Mouse (Mus musculus): Measurements from ENCODE around the gene Bola3. TPM values are rescaled to one million over a fixed set of nuclear protein-coding genes. Genes with fewer than 3 reads are reported as not detected.
A peak's percentile ranks its signal among the peaks of the same experiment; 100 is the strongest.

Gene Bola3
- polyA plus RNA-seq, 1 experiment from 2014 or later, result 286 TPM

GRCm38 (mm10) chr6:83395544-83396229, 46.7 kb downstream of the Bola3 start:
- DNase-seq (peak; percentile 48), ATAC-seq (peak; percentile 98)
- H3K9ac ChIP-seq (replicated peaks), result no peak overlapping the region
- H3K27me3 ChIP-seq (ENCODE audit: insufficient read depth, low read length), result no peaks in the 10 kb centered on the region
- no peak overlapping the region for H3K27ac ChIP-seq (ENCODE audit: low read depth)
- no peaks in the 10 kb centered on the region for H3K4me1 ChIP-seq (ENCODE audit: insufficient read depth)
- H3K4me3 ChIP-seq (ENCODE audit: low read depth, low read length), result no peak overlapping the region
- 66% methylated on average over 15 of the region's 15 CpGs for WGBS (ENCODE audit: insufficient replicate concordance)
- TF ChIP-seq EP300 (IDR thresholded peaks at IDR 0.05; ENCODE audit: low read depth) (peak; percentile 87), CTCF (IDR thresholded peaks at IDR 0.05; ENCODE audit: low read depth) (peak; percentile 42)
- H3K36me3 ChIP-seq (replicated peaks; ENCODE audit: insufficient read depth, low read length), result peaks cover 50% of the 10 kb centered on the region
- no peak overlapping the region for H3K4me2 ChIP-seq (ENCODE audit: low read depth, low read length)
- no peaks in the 10 kb centered on the region for H3K9me3 ChIP-seq (ENCODE audit: low read length)

GRCm38 (mm10) chr6:83396711-83397110, 47.8 kb downstream of the Bola3 start:
- TF ChIP-seq EP300 (IDR thresholded peaks at IDR 0.05; ENCODE audit: low read depth) (no peak), CTCF (IDR thresholded peaks at IDR 0.05; ENCODE audit: low read depth) (no peak)
- Histone ChIP-seq H3K36me3 (replicated peaks; ENCODE audit: insufficient read depth, low read length) (peaks cover 53% of the 10 kb centered on the region), H3K27ac (ENCODE audit: low read depth) (no peak overlapping the region)

GRCm38 (mm10) chr6:83397728-83398127, 48.8 kb downstream of the Bola3 start:
- DNase-seq, result no peak
- no peak for ATAC-seq
- Histone ChIP-seq H3K27me3 (ENCODE audit: insufficient read depth, low read length) (no peaks in the 10 kb centered on the region), H3K4me3 (ENCODE audit: low read depth, low read length) (no peak overlapping the region), H3K36me3 (replicated peaks; ENCODE audit: insufficient read depth, low read length) (peaks cover 62% of the 10 kb centered on the region), H3K4me2 (ENCODE audit: low read depth, low read length) (no peak overlapping the region), H3K9me3 (ENCODE audit: low read length) (no peaks in the 10 kb centered on the region), H3K27ac (ENCODE audit: low read depth) (no peak overlapping the region), H3K9ac (replicated peaks) (no peak overlapping the region), H3K4me1 (ENCODE audit: insufficient read depth) (no peaks in the 10 kb centered on the region)
- TF ChIP-seq EP300 (IDR thresholded peaks at IDR 0.05; ENCODE audit: low read depth), result no peak
- TF ChIP-seq CTCF (IDR thresholded peaks at IDR 0.05; ENCODE audit: low read depth), result no peak
- 84% methylated on average over 8 of the region's 8 CpGs for WGBS (ENCODE audit: insufficient replicate concordance)

More at GRCm38 (mm10) chr6:83396711-83397110, 47.8 kb downstream of the Bola3 start:
- H3K4me2 ChIP-seq (ENCODE audit: low read depth, low read length), result no peak overlapping the region
- H3K9ac ChIP-seq (replicated peaks), result no peak overlapping the region
- 96% methylated on average over 2 of the region's 2 CpGs for WGBS (ENCODE audit: insufficient replicate concordance)
- no peaks in the 10 kb centered on the region for H3K27me3 ChIP-seq (ENCODE audit: insufficient read depth, low read length)
- H3K9me3 ChIP-seq (ENCODE audit: low read length), result no peaks in the 10 kb centered on the region
- H3K4me3 ChIP-seq (ENCODE audit: low read depth, low read length), result no peak overlapping the region
- H3K4me1 ChIP-seq (ENCODE audit: insufficient read depth), result no peaks in the 10 kb centered on the region
- no peak for DNase-seq
- ATAC-seq, result no peak

- Histone ChIP-seq H3K9ac (replicated peaks) (no peak overlapping the region), H3K36me3 (replicated peaks; ENCODE audit: insufficient read depth, low read length) (peaks cover 71% of the 10 kb centered on the region), H3K27ac (ENCODE audit: low read depth) (no peak overlapping the region), H3K9me3 (ENCODE audit: low read length) (no peaks in the 10 kb centered on the region), H3K4me1 (ENCODE audit: insufficient read depth) (no peaks in the 10 kb centered on the region), H3K27me3 (ENCODE audit: insufficient read depth, low read length) (no peaks in the 10 kb centered on the region), H3K4me3 (ENCODE audit: low read depth, low read length) (no peak overlapping the region), H3K4me2 (ENCODE audit: low read depth, low read length) (no peak overlapping the region)
- DNase-seq, result no peak
- ATAC-seq, result no peak
- 71% methylated on average over 3 of the region's 3 CpGs for WGBS (ENCODE audit: insufficient replicate concordance)
- TF ChIP-seq CTCF (IDR thresholded peaks at IDR 0.05; ENCODE audit: low read depth) (no peak), EP300 (IDR thresholded peaks at IDR 0.05; ENCODE audit: low read depth) (no peak)
Observed at GRCm38 (mm10) chr6:83399790-83400189, 50.8 kb downstream of the Bola3 start.

- 93% methylated on average over 8 of the region's 8 CpGs for WGBS (ENCODE audit: insufficient replicate concordance)
- no peaks in the 10 kb centered on the region for H3K9me3 ChIP-seq (ENCODE audit: low read length)
- TF ChIP-seq CTCF (IDR thresholded peaks at IDR 0.05; ENCODE audit: low read depth) (no peak), EP300 (IDR thresholded peaks at IDR 0.05; ENCODE audit: low read depth) (no peak)
- peaks cover 47% of the 10 kb centered on the region for H3K36me3 ChIP-seq (replicated peaks; ENCODE audit: insufficient read depth, low read length)
- no peaks in the 10 kb centered on the region for H3K4me1 ChIP-seq (ENCODE audit: insufficient read depth)
- H3K9ac ChIP-seq (replicated peaks), result no peak overlapping the region
- DNase-seq (no peak), ATAC-seq (no peak)
- H3K4me2 ChIP-seq (ENCODE audit: low read depth, low read length), result no peak overlapping the region
- no peaks in the 10 kb centered on the region for H3K27me3 ChIP-seq (ENCODE audit: insufficient read depth, low read length)
- H3K27ac ChIP-seq (ENCODE audit: low read depth), result no peak overlapping the region
- H3K4me3 ChIP-seq (ENCODE audit: low read depth, low read length), result no peak overlapping the region
Observed at GRCm38 (mm10) chr6:83403481-83403880, 54.5 kb downstream of the Bola3 start.

GRCm38 (mm10) chr6:83404571-83404970, 55.6 kb downstream of the Bola3 start:
- Histone ChIP-seq H3K4me3 (ENCODE audit: low read depth, low read length) (no peak overlapping the region), H3K4me2 (ENCODE audit: low read depth, low read length) (no peak overlapping the region), H3K27me3 (ENCODE audit: insufficient read depth, low read length) (no peaks in the 10 kb centered on the region), H3K9me3 (ENCODE audit: low read length) (no peaks in the 10 kb centered on the region), H3K4me1 (ENCODE audit: insufficient read depth) (no peaks in the 10 kb centered on the region), H3K27ac (ENCODE audit: low read depth) (no peak overlapping the region), H3K36me3 (replicated peaks; ENCODE audit: insufficient read depth, low read length) (peaks cover 41% of the 10 kb centered on the region), H3K9ac (replicated peaks) (no peak overlapping the region)
- ATAC-seq (no peak), DNase-seq (no peak)
- 90% methylated on average over 13 of the region's 13 CpGs for WGBS (ENCODE audit: insufficient replicate concordance)
- no peak for TF ChIP-seq CTCF (IDR thresholded peaks at IDR 0.05; ENCODE audit: low read depth)
- TF ChIP-seq EP300 (IDR thresholded peaks at IDR 0.05; ENCODE audit: low read depth), result no peak

Measured in liver, postnatal 0 days (tissue).